Mouse (Mus musculus): ENCODE measurements around the gene Inafm1. TPM values are rescaled to one million over a fixed set of nuclear protein-coding genes. Genes with fewer than 3 reads are reported as not detected.
"Not testable (repeated sequence)": the region's sequence is repeated elsewhere in the genome, so short reads cannot be mapped to it uniquely, and the experiment has no call there.

Gene Inafm1
- total RNA-seq, 2 experiments from 2014 or later, result 42.8 to 46.5 TPM

DNA sequence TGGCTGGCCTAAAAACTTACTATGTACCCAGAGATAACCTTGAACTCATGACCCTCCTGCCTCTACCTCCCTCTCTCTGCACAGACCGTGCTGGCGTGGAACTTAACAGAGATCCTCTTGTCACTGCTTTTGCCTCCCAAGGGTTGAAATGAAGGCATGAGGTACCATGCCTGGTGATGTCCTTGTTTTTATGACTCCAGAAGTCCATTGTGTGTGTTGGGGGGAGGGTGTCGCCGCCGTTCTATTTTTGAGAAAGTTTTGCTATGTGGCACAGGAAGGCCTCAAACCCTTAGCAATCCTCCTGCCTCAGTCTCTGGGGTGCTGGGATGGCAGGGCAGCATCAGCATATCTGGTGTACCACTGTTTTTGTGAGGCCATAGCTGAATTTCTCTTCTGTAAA is 25.5 kb upstream of the Inafm1 start:
- intact Hi-C loops (cut with DNase I), result loop anchor here (5.0 kb wide), 1 partner anchor 73 kb away; no protein-coding TSS in a partner anchor
- no peak for DNase-seq

DNA sequence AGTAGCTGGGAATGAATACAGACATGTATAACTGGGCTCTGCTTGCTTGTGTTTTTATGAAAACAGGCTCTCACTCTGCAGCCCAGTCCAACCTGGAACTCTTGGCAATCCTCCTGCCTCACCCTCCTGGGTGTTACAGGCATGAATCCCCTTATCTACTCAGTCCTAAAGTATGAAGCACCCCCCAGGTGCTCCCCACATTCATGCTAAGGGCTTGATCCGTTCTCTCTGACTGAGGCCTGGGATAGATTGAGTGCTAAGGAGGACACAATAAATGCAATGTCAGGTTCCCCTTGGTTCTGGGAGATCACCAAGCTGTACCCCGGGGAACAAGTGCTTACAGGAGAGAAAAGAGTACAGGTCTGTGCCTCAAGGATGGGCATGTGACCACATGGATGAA is 24.2 kb upstream of the Inafm1 start:
- intact Hi-C loops (cut with DNase I), result loop anchor here (5.0 kb wide), 1 partner anchor 75 kb away; no protein-coding TSS in a partner anchor

DNA sequence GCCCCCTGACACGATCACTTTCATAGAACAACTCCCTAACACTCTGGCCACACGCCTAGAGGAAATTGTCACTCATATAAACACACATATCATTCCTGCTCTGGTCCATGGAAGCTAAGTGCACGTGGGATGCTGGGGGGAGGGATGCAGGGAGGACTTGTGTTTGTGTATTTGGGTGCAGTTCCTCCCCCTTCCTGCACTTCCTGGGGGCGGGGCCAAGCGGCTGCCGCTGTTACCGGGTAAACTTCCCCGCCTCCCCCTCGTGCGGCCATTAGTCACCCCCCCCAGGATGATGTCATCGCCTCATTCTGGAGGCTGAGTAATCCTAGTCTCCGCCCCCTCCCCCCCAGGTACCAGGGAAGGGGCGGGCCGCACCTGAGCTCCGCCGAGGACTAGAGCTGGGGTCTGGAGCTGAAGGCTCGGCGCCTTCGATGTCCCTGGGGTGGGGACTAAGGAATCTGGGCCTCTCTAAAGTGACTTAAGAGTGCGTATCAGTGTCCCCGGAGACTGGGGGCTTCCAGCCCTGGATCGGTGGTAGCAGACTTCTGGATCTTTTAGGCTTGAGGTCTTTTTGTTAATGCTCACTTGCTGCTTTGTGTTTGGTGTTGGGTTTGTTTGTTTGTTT is 23.5 kb upstream of the Inafm1 start:
- peak; percentile 93 for DNase-seq
- intact Hi-C loops (cut with DNase I), result loop anchor here (5.0 kb wide), 1 partner anchor 75 kb away; no protein-coding TSS in a partner anchor

More for the DNA sequence above, 24.2 kb upstream of the Inafm1 start:
- DNase-seq, result no peak

DNA sequence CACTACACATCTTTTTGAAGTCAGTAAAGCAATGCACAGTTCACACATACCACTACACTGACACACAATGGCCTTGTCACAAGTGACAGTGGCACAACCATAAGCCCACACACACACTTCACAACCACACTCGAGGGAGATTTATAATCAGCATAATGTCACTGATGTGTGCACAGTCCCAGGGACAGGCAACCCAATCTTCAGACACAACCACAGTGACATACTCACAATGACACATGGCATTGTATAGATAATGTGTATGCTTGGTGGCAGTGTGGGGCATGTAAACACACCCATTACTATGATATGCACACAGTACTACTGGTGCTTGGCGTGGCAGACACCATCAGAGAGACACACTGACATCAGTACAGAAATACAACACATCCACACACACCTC is 22.7 kb upstream of the Inafm1 start:
- no peak for DNase-seq
- intact Hi-C loops (cut with DNase I), result loop anchor here (5.0 kb wide), 1 partner anchor 76 kb away; no protein-coding TSS in a partner anchor

DNA sequence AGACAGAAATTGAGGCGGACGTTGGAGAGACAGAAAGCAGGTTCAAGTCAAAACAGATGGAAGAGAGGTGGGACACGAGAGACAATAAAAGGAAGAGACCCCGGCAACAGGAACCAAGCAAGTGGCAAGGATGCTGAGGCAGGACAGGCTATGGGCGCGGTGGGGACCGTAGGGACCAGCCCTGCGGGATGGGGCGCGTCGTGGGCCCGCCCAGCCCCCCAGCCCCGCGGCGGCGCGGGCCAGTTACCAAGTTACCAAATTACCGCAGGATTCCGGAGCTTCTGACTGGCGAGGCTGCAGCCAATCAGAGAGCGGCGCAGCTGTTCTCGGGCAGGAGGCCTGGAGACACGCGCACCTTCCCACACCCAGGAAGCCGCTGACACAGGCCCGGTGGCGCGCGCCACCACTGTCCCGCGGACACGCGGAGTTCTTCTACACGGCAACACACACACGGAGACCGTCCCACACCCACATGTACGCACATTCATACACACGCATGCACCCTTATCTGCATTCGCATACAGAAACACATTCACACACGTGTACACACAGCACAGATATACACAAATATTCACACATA is 22.0 kb upstream of the Inafm1 start:
- intact Hi-C loops (cut with DNase I), result loop anchor here (5.0 kb wide), 1 partner anchor 77 kb away; no protein-coding TSS in a partner anchor
- peak; percentile 68 for DNase-seq

DNA sequence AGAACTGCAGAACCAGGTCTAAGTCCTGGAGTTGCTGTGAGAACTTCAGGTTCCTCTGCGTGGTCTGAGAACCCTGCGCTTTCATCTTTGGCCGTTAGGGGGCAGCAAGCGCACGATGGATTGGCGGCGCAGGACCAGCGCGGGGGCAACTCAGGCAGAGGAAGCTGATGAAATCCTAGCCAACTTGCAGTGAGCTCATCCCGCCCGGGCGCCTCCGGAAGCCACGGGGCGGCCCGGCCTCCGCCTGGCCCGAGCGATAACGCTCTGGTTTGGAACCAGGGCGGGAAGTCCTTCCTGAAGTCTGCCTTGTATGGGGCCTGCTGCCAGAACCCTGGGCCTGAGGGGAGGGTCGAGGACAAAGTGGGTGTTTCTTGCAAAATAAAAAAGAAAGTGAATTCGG is 21.4 kb upstream of the Inafm1 start:
- DNase-seq, result peak; percentile 92
- intact Hi-C loops (cut with DNase I), result loop anchor here (5.0 kb wide), 1 partner anchor 77 kb away; no protein-coding TSS in a partner anchor

DNA sequence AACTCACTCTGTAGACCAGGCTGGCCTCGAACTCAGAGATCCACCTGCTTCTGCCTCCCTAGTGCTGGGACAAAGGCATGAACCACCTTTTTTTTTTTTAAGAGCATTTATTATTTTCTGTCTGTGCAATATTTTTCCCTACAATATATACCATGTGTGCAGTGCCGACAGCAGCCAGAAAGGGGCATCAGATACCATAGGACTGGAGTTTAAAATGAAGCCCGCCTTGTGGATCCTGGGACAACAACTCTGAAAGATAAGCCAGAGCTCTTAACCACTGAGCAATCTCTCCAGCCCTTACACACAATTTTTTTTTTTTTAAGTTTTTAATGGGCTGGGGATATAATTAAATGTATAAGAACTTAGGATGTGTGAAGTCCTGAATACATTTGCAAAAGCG is 20.9 kb upstream of the Inafm1 start:
- DNase-seq, result no peak
- intact Hi-C loops (cut with DNase I), result no loop called here

DNA sequence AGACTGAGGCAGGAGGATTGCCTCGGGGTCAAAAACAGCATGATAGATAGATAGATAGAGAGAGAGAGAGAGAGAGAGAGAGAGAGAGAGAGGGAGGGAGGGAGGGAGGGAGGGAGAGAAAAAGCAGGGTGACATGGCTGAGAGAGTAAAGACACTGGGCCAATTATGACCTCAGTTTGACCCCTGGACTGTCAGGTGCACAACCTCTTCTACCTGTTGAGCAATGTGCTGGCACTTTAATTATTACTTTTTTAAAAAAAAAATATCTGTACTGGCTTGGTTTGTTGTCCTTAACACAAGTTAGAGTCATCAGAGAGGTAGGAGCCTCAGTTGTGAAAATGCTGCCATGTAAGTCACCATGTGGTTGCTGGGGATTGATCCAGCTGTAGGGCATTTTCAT is 14.4 kb upstream of the Inafm1 start:
- no peak for DNase-seq
- intact Hi-C loops (cut with DNase I), result no loop called here

DNA sequence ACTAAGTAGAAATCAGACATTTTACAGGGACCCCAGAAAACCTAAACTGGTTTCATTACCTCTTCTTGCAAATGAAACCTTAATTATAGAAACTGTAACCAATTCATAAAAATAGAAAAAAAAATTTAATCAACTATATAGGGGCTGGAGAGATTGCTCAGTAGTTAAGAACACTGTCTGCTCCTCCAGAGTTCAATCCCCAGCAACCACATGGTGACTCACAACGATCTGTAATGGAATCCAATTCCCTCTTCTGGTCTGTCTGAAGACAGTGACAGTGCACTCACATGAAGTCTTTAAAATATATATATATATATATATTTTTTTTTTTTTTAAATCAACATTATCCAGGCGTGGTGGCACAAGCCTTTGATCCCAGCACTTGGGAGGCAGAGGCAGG is 13.6 kb upstream of the Inafm1 start:
- intact Hi-C loops (cut with DNase I), result no loop called here
- no peak for DNase-seq

DNA sequence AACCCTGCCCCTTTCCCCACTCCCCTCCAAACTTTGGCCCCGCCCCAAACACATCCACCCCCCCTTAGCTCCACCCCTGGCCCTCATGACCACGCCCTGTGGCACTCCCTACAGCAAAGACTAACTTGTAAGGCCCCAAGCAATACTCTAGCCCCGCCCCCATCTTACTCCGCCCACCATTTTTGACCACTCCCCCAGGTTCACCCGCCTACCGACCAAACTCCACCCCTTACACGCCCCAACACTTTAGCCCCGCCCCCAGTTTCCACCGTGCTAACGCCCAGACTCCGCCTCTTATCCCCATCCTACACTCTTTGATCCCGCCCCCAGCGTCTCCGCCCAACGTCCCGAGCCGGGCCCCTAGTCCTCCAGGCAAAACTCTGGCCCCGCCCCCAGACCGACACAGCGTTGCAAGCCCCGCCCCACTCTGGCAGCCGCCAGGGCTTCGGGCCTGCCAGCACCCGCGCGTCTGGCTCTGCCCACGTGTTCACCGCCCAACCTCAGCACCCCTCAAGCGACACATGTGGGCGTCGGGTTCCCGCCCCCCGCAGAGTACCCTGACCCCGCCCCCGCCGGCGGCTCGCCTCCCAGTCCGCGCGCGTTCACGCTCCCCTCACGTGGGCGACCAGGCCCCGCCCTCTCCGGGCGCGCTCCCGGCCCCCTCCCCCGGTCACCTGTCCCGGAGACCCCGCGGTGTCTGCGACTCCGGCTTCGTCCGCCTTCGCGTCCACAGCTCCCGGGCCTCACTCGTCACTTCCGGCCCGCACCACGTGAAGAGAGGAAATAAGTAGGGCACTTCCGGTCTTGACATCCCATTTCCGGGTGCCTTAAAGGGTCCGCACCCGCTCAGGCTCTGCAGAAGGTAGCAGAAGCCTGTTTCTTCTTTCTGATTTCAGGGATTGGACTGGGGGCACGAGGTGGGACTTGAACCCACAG is 12.9 kb upstream of the Inafm1 start, which contains the start of gene Ccdc9:
TSS of gene Ccdc9 (minus strand) at position 770 of the 936 bp plus-strand sequence.
- intact Hi-C loops (cut with DNase I), result no loop called here
- DNase-seq, result peak; percentile 100

DNA sequence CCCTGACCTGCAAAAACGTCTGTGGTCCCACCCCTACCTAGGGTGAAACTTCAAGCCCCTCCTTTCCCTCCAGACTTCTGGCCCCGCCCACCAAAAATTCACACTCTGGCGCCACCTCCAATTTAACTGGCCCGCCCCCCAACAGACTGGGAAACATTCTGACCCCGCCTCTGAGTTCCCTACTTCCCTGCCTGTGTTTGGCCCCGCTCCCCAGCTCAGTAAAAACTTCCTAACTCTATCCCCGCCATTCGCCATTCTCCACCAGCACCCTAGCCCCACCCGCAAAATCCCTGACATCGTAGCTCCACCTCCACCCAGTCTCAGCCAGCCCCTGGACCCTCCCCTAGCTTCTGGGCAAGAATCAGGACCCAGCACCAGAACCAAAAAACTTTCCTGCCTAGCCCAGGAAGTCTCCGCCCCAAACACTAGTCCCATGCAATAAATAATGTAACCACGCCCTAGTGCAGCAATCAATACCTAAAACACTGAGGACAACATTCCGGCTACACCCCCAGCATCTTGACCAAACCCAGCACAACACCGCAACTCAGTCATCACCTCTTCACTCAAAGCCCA is 12.1 kb upstream of the Inafm1 start:
- intact Hi-C loops (cut with DNase I), result no loop called here
- peak; percentile 49 for DNase-seq

DNA sequence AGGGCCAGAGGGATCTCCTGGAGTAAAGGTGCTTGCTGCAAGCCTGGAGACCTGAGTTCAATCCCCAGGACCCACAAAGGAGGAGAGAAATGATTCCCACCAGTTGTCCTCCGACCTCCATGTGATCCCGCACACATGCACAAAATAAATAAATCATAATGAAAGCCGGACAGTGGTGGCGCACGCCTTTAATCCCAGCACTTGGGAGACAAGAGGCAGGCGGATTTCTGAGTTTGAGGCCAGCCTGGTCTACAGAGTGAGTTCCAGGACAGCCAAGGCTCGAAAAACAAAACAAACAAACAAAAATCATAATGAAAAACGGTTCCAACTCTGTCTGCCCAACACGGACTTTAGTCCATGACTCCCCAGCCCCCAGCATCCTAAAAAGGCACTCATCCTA is 11.5 kb upstream of the Inafm1 start:
- no peak for DNase-seq

DNA sequence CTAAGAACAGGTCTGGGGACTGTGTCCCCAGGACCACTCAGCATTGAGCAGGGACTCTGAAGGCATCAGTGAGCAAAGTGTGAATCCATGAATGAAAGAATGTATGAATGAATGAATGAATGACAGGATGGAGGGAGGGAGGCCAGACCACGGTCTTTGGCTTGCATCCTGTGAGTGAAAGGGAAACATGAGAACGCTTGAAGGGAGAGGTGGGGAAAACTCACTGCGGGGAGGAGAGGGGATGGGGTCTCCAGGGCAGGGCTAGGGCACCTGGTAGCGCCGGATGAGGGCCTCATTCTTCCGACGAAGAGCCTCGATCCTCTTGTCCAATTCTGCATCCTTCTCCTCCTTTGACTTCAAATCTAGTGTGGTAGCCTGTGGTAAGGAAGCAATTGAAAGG is 10.6 kb upstream of the Inafm1 start:
- no peak for DNase-seq
- intact Hi-C loops (cut with DNase I), result no loop called here

More for the DNA sequence above, 11.5 kb upstream of the Inafm1 start:
- intact Hi-C loops (cut with DNase I), result no loop called here

DNA sequence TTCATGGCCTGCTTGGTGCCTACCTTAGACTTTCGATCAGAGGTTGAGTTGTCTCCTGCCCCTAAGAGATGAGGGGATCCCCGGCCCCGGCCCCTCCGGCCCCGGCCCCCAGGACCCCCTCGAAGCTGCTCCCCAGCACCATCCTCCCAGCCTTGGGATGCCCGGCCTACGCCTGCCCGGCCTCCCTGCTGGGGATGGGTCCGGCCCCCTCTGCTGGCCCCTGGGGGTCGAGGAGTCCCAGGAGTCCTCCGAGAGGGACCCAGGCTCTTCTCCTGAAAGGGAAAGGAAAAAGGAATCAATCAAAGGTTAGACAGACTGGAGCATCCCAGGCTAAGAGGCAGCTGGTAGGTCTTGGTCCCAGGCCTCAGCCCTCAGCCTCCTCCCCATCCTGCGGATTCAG is 8.9 kb upstream of the Inafm1 start:
- intact Hi-C loops (cut with DNase I), result no loop called here
- DNase-seq, result no peak

DNA sequence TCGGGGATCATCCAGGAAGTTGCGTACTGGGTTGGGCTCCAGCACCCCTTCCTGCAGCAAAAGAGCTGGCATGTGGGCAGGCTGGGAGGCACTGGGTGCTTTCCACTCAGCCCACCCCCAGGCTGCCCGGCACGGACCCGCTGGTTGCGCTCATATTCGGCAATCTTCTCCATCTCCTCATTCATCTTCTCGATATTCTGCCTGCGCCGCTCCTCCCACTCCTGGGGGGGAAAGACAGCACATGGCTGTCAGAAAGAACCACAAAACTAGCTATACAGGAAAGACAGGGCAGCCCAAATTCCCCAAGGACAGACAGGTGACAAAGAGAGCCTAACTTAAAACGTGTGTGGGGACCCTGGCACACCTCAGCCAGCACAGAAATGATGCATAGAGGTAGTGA is 7.3 kb upstream of the Inafm1 start:
- no peak for DNase-seq
- intact Hi-C loops (cut with DNase I), result no loop called here

DNA sequence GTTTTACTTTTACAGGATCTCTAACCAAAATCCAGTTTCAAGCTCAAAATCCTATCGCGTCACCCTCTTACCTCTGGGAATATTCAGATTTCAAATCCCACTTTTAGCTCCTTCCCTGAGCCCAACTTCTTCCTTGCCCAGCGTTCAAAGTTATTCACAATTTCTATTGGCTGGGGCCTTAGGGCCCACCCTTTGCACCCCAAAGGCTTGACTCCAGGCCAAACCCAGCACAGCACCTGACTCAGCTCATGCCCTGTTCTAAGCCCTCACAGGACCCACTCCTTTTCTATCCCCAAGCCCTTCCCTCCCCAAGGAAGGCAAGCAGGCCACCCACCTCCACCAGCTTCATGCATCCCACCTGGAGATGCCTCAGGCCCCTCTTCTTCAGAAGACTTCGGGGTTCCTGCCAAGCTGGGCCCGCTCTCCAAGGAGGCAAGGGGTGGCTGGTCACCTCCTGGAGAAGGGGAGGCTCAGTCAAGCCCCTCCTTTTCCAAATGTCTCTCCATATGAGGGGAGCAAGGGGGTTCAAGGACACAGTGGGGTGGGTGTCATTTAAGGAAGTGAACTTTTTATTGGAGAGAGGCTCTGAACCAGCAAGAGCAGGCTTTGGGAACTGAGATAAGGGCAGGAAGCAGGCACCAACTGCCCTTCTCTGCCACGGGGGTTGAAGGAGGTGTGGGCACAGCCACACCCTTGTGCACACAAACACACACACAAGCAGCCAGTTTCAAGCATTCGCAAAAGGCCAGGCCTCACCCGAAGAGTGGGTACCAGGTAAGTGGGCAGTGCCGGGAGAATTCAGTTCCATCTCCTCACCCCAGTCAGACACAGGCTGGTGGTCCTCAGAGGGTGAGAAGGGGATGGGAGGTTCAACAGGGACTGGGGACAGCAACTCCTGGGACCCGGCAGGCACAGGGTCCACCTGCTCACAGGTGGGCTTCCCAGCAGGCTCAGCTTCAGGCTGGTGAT is 1.8 kb upstream of the Inafm1 start:
- DNase-seq, result no peak
- intact Hi-C loops (cut with DNase I), result no loop called here

DNA sequence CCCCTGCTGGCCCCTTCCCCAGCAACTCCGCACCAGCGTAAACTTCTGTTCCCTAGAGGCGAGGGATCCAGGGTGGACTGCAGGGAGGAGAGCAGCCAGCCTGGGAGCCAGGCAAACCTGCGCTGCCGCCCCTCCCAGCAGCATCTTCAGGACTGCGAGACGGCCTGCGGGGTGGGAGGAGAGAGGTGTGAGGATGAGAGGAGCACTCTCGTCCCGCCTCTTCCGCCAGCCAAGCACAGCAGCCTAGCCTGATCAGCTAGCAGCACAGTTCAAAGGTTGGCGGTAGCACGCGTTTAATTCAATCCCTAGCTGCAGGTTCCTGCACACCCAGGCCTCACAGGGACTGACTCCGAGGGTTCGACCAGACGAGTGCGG is 336 bp upstream of the Inafm1 start:
- intact Hi-C loops (cut with DNase I), result no loop called here
- DNase-seq, result peak; percentile 71

DNA sequence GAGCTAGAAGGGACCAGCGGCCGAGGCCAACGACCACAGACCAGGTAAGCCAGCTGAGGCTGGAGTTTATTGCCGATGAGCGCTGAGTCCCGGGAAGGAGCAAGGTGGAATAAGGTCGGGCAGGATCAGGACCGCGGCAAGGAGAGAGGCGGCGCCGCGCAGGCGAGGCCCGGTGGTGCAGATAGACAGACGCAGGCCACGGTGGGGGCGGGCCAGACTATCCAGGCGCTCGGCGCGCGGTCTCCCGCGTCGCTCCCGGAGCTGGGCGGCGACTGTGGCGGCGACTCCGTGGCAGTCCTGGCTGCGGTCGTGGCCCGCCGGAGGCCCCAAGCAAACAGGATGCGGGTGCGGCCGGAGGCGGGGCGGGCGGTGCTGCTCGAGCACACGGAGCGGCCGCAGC is 736 bp downstream of the Inafm1 start:
- intact Hi-C loops (cut with DNase I), result no loop called here
- DNase-seq, result peak; percentile 74

DNA sequence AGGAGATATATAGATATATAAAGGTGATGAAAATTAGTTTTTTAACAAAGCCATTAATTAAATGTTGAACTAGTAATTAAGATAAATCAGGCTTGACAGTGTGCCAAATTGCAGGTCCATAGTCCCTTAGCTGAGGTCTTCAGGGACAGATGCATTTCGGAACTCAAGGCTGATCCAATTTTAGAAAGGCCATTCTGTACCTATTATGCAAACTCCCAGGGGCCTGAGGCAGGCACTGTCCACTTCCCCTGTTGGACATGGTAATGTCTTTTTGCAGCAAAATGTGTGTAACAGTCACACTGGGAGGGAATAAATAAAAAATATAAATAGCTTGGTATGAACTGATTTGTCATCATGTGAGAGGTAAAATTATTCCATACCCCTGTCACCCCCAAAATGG is 2.3 kb downstream of the Inafm1 start:
- intact Hi-C loops (cut with DNase I), result no loop called here
- DNase-seq, result no peak

DNA sequence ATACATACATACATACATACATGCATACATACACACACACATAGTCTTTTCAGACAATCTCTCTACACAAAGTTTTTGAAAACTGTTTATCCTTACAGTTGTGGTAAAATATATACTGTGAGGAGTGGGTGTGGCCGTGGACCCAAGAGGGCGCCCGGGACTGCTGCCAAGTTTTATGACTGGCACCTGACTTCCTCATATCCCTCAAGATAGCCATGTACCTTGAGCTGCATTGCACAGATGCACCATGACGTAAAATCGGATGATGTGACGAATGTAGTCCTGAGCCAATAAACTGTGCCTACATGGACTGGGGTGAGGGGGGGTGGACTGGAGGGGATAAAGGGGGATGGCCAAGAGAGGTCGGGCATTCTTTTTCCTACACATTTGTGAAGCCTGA is 6.8 kb downstream of the Inafm1 start:
- DNase-seq; intact Hi-C loops (cut with DNase I): not testable (repeated sequence)
